Mouse (Mus musculus): ENCODE results near the gene Zfp296. TPM values are rescaled to one million over a fixed set of nuclear protein-coding genes. Genes with fewer than 3 reads are reported as not detected.

Gene Zfp296
- polyA plus RNA-seq, 1 experiment from 2014 or later, result 0.22 TPM

GRCm38 (mm10) chr7:19607291-19607690 is 30.2 kb downstream of the Zfp296 start:
- Histone ChIP-seq H3K4me1 (replicated peaks; ENCODE audit: control insufficient read depth, insufficient read depth, low read length) (peaks cover 6% of the 10 kb centered on the region), H3K4me3 (ENCODE audit: low read depth, low read length) (no peak overlapping the region), H3K27ac (ENCODE audit: low read depth, low read length) (no peak overlapping the region), H3K9me3 (ENCODE audit: control insufficient read depth, low read length) (no peaks in the 10 kb centered on the region), H3K9ac (ENCODE audit: low read depth, low read length) (no peak overlapping the region), H3K27me3 (ENCODE audit: control insufficient read depth, insufficient read depth, low read length) (no peaks in the 10 kb centered on the region), H3K4me2 (replicated peaks; ENCODE audit: low read depth, low read length) (no peak overlapping the region), H3K36me3 (ENCODE audit: control insufficient read depth, insufficient read depth, low read length) (no peaks in the 10 kb centered on the region)
- 84% methylated on average over 5 of the region's 5 CpGs for WGBS
- DNase-seq (ENCODE audit: low spot score), result no peak
- ATAC-seq (ENCODE audit: low FRiP score), result no peak

GRCm38 (mm10) chr7:19609641-19610332 is 32.7 kb downstream of the Zfp296 start:
- ATAC-seq (ENCODE audit: low FRiP score) (no peak), DNase-seq (ENCODE audit: low spot score) (no peak)
- Histone ChIP-seq H3K36me3 (ENCODE audit: control insufficient read depth, insufficient read depth, low read length) (no peaks in the 10 kb centered on the region), H3K4me3 (ENCODE audit: low read depth, low read length) (no peak overlapping the region), H3K27ac (ENCODE audit: low read depth, low read length) (no peak overlapping the region), H3K4me2 (replicated peaks; ENCODE audit: low read depth, low read length) (no peak overlapping the region), H3K27me3 (ENCODE audit: control insufficient read depth, insufficient read depth, low read length) (no peaks in the 10 kb centered on the region), H3K9me3 (ENCODE audit: control insufficient read depth, low read length) (no peaks in the 10 kb centered on the region), H3K9ac (ENCODE audit: low read depth, low read length) (no peak overlapping the region), H3K4me1 (replicated peaks; ENCODE audit: control insufficient read depth, insufficient read depth, low read length) (no peaks in the 10 kb centered on the region)
- 93% methylated on average over 12 of the region's 12 CpGs for WGBS

GRCm38 (mm10) chr7:19610969-19611368 is 33.9 kb downstream of the Zfp296 start:
- ATAC-seq (ENCODE audit: low FRiP score), result no peak
- 77% methylated on average over 5 of the region's 5 CpGs for WGBS

GRCm38 (mm10) chr7:19615036-19615577 is 38.0 kb downstream of the Zfp296 start:
- ATAC-seq (ENCODE audit: low FRiP score) (no peak), DNase-seq (ENCODE audit: low spot score) (no peak)
- Histone ChIP-seq H3K4me2 (replicated peaks; ENCODE audit: low read depth, low read length) (no peak overlapping the region), H3K4me1 (replicated peaks; ENCODE audit: control insufficient read depth, insufficient read depth, low read length) (no peaks in the 10 kb centered on the region), H3K27ac (ENCODE audit: low read depth, low read length) (no peak overlapping the region), H3K9me3 (ENCODE audit: control insufficient read depth, low read length) (no peaks in the 10 kb centered on the region), H3K4me3 (ENCODE audit: low read depth, low read length) (no peak overlapping the region), H3K27me3 (ENCODE audit: control insufficient read depth, insufficient read depth, low read length) (no peaks in the 10 kb centered on the region), H3K36me3 (ENCODE audit: control insufficient read depth, insufficient read depth, low read length) (no peaks in the 10 kb centered on the region), H3K9ac (ENCODE audit: low read depth, low read length) (no peak overlapping the region)
- 89% methylated on average over 12 of the region's 12 CpGs for WGBS

More at GRCm38 (mm10) chr7:19610969-19611368, 33.9 kb downstream of the Zfp296 start:
- Histone ChIP-seq H3K27me3 (ENCODE audit: control insufficient read depth, insufficient read depth, low read length) (no peaks in the 10 kb centered on the region), H3K4me3 (ENCODE audit: low read depth, low read length) (no peak overlapping the region), H3K36me3 (ENCODE audit: control insufficient read depth, insufficient read depth, low read length) (no peaks in the 10 kb centered on the region), H3K9ac (ENCODE audit: low read depth, low read length) (no peak overlapping the region), H3K4me1 (replicated peaks; ENCODE audit: control insufficient read depth, insufficient read depth, low read length) (no peaks in the 10 kb centered on the region), H3K27ac (ENCODE audit: low read depth, low read length) (no peak overlapping the region), H3K4me2 (replicated peaks; ENCODE audit: low read depth, low read length) (no peak overlapping the region), H3K9me3 (ENCODE audit: control insufficient read depth, low read length) (no peaks in the 10 kb centered on the region)
- DNase-seq (ENCODE audit: low spot score), result no peak

- WGBS, result 7% methylated on average over 35 of the region's 35 CpGs
- Histone ChIP-seq H3K9ac (ENCODE audit: low read depth, low read length) (peak overlapping the region; percentile 16; the same call in 1 of the 2 replicates), H3K27ac (ENCODE audit: low read depth, low read length) (no peak overlapping the region), H3K36me3 (ENCODE audit: control insufficient read depth, insufficient read depth, low read length) (no peaks in the 10 kb centered on the region), H3K4me2 (replicated peaks; ENCODE audit: low read depth, low read length) (peak overlapping the region; percentile 30), H3K27me3 (ENCODE audit: control insufficient read depth, insufficient read depth, low read length) (no peaks in the 10 kb centered on the region), H3K9me3 (ENCODE audit: control insufficient read depth, low read length) (no peaks in the 10 kb centered on the region), H3K4me3 (ENCODE audit: low read depth, low read length) (peak overlapping the region; percentile 19), H3K4me1 (replicated peaks; ENCODE audit: control insufficient read depth, insufficient read depth, low read length) (no peaks in the 10 kb centered on the region)
- DNase-seq (ENCODE audit: low spot score) (peak; percentile 91), ATAC-seq (ENCODE audit: low FRiP score) (peak; percentile 86)
Observed at GRCm38 (mm10) chr7:19619004-19619801, 42.1 kb downstream of the Zfp296 start.

GRCm38 (mm10) chr7:19620811-19621210 is 43.7 kb downstream of the Zfp296 start:
- no peak overlapping the region for H3K4me2 ChIP-seq (replicated peaks; ENCODE audit: low read depth, low read length)
- no peak overlapping the region for H3K9ac ChIP-seq (ENCODE audit: low read depth, low read length)
- no peak overlapping the region for H3K4me3 ChIP-seq (ENCODE audit: low read depth, low read length)
- H3K4me1 ChIP-seq (replicated peaks; ENCODE audit: control insufficient read depth, insufficient read depth, low read length), result no peaks in the 10 kb centered on the region
- no peaks in the 10 kb centered on the region for H3K9me3 ChIP-seq (ENCODE audit: control insufficient read depth, low read length)
- 89% methylated on average over 7 of the region's 7 CpGs for WGBS
- DNase-seq (ENCODE audit: low spot score) (no peak), ATAC-seq (ENCODE audit: low FRiP score) (no peak)
- H3K27ac ChIP-seq (ENCODE audit: low read depth, low read length), result no peak overlapping the region
- H3K36me3 ChIP-seq (ENCODE audit: control insufficient read depth, insufficient read depth, low read length), result no peaks in the 10 kb centered on the region
- no peaks in the 10 kb centered on the region for H3K27me3 ChIP-seq (ENCODE audit: control insufficient read depth, insufficient read depth, low read length)

- DNase-seq (ENCODE audit: low spot score), result no peak
- no peak for ATAC-seq (ENCODE audit: low FRiP score)
- H3K4me3 ChIP-seq (ENCODE audit: low read depth, low read length), result no peak overlapping the region
- no peaks in the 10 kb centered on the region for H3K4me1 ChIP-seq (replicated peaks; ENCODE audit: control insufficient read depth, insufficient read depth, low read length)
- no peaks in the 10 kb centered on the region for H3K27me3 ChIP-seq (ENCODE audit: control insufficient read depth, insufficient read depth, low read length)
- no peak overlapping the region for H3K27ac ChIP-seq (ENCODE audit: low read depth, low read length)
- H3K4me2 ChIP-seq (replicated peaks; ENCODE audit: low read depth, low read length), result no peak overlapping the region
- 43% methylated on average over 6 of the region's 6 CpGs for WGBS
- no peak overlapping the region for H3K9ac ChIP-seq (ENCODE audit: low read depth, low read length)
- no peaks in the 10 kb centered on the region for H3K9me3 ChIP-seq (ENCODE audit: control insufficient read depth, low read length)
- no peaks in the 10 kb centered on the region for H3K36me3 ChIP-seq (ENCODE audit: control insufficient read depth, insufficient read depth, low read length)
Observed at GRCm38 (mm10) chr7:19622241-19622640, 45.2 kb downstream of the Zfp296 start.

GRCm38 (mm10) chr7:19623433-19623832 is 46.3 kb downstream of the Zfp296 start:
- no peak for DNase-seq (ENCODE audit: low spot score)
- Histone ChIP-seq H3K4me3 (ENCODE audit: low read depth, low read length) (no peak overlapping the region), H3K4me2 (replicated peaks; ENCODE audit: low read depth, low read length) (no peak overlapping the region), H3K27ac (ENCODE audit: low read depth, low read length) (no peak overlapping the region), H3K9me3 (ENCODE audit: control insufficient read depth, low read length) (no peaks in the 10 kb centered on the region), H3K9ac (ENCODE audit: low read depth, low read length) (no peak overlapping the region), H3K4me1 (replicated peaks; ENCODE audit: control insufficient read depth, insufficient read depth, low read length) (no peaks in the 10 kb centered on the region), H3K36me3 (ENCODE audit: control insufficient read depth, insufficient read depth, low read length) (no peaks in the 10 kb centered on the region), H3K27me3 (ENCODE audit: control insufficient read depth, insufficient read depth, low read length) (no peaks in the 10 kb centered on the region)
- ATAC-seq (ENCODE audit: low FRiP score), result no peak
- 69% methylated on average over 2 of the region's 2 CpGs for WGBS

All from hindbrain, embryonic 11.5 days (tissue).